Mouse (Mus musculus): ENCODE measurements around the gene Ecpas.

DNA sequence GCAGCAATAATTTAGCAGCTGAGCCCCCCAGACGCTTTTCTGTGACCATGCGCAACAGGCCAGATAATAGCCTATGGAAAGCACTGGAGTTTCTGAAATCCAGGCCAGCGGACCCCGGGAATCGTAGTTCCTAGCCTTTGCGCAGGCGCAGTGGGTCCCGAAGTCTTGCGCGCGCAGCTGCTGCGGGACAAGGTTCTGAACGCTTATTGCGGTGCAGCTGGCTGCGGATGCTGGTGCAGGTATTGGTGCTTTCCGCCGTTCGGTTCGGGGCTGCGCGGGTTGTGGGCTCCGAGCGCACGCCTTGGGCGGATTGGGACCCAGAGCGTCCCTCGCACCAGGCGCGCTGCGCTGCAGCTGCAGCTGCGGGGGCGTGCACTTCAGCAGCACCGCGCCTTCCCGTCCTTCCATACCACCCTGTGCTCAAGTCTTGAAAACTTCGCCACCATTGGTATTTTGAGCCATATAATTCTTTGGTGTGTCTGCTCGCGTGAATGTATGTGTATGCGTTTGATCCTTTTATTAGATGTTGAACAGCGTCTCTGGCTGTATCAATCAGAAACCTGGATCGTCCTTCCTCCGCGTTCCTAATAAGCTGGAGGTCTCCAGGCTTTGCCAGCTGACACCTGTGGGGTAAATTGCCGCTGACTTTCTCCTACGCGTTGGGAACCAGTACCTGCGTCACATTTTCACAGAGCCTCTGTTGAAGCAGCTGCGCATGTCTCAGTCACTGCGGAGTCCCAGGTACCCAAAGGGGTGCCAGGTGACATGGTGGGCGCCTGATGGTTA is 31.1 kb upstream of the Ecpas start, which contains the start of gene Zkscan16:
- no peak for TF ChIP-seq POLR2A (IDR thresholded peaks at IDR 0.05; ENCODE audit: borderline replicate concordance, extremely low read depth, low read depth, low read length)
- no peak for TF ChIP-seq CTCF (IDR thresholded peaks at IDR 0.05; ENCODE audit: insufficient read depth, low read length)
